Mouse (Mus musculus) stomach, embryonic 16.5 days (tissue): ENCODE data around the gene Nos1. TPM values are rescaled to one million over a fixed set of nuclear protein-coding genes. Genes with fewer than 3 reads are reported as not detected.
"Not testable (repeated sequence)": the region's sequence is repeated elsewhere in the genome, so short reads cannot be mapped to it uniquely, and the experiment has no call there.

Experiments used
- ATAC-seq: fragments of 200-750 bp; cut with Nextera tagmentation; 2 replicates; pipeline ENCODE4 v1.8.0; 2017; ENCODE audit warnings: moderate number of reproducible peaks, moderate TSS enrichment; ENCODE audit not compliant: insufficient read depth, low FRiP score
- H3K27ac ChIP-seq: fragments of 300-500 bp; sonication (generic); 2 replicates; pipeline ENCODE4 v1.5.1; 2014; ENCODE audit warnings: low read length
- H3K27me3 ChIP-seq: fragments of 300-500 bp; sonication (generic); 2 replicates; pipeline ENCODE4 v1.6.1; 2014; ENCODE audit warnings: low read length, control low read depth, mixed read lengths; ENCODE audit not compliant: control insufficient read depth, insufficient read depth
- H3K36me3 ChIP-seq: fragments of 300-500 bp; sonication (generic); 2 replicates; pipeline ENCODE4 v1.6.1; 2014; ENCODE audit warnings: low read length; ENCODE audit not compliant: control insufficient read depth, insufficient read depth
- H3K4me1 ChIP-seq: fragments of 300-500 bp; sonication (generic); 2 replicates; pipeline ENCODE4 v1.6.1; 2014; ENCODE audit warnings: low read length, control low read depth, mixed read lengths; ENCODE audit not compliant: control insufficient read depth, insufficient read depth
- H3K4me2 ChIP-seq: fragments of 300-500 bp; sonication (generic); 2 replicates; pipeline ENCODE4 v1.6.1; 2014; ENCODE audit warnings: low read depth, low read length, mixed read lengths
- H3K4me3 ChIP-seq: fragments of 300-500 bp; sonication (generic); replicated peaks from 2 replicates; pipeline ENCODE4 v1.5.1; 2014; ENCODE audit warnings: mild to moderate bottlenecking, low read length
- H3K9ac ChIP-seq: fragments of 300-500 bp; sonication (generic); 2 replicates; pipeline ENCODE4 v1.6.1; 2014; ENCODE audit warnings: low read length
- H3K9me3 ChIP-seq: fragments of 300-500 bp; sonication (generic); replicated peaks from 2 replicates; pipeline ENCODE4 v1.6.1; 2016; ENCODE audit warnings: low read length, control low read depth; ENCODE audit not compliant: control insufficient read depth
- WGBS: fragments of 180-500 bp; shearing (Covaris S2); extraction: QIAGEN DNeasy Blood & Tissue Kit; methylation state at CpG from one replicate; pipeline ENCODE4 v1.1.7; 2014; 5-methylcytosine and 5-hydroxymethylcytosine counted together
- polyA plus RNA-seq: library from polyadenylated mRNA; unstranded; fragments of >200 nt; fragmentation: Nextera tagmentation; extraction: Ambion mirVana; gene quantifications from 2 replicates; pipeline ENCODE4 v1.2.1, GENCODE M21; 2015

Gene Nos1
- polyA plus RNA-seq, 1 experiment from 2014 or later, result 2.1 TPM

- H3K4me2 ChIP-seq, result no peak overlapping the region
- WGBS, result 81% methylated on average over 9 of the region's 9 CpGs
- H3K9ac ChIP-seq, result no peak overlapping the region
- peaks cover 4% of the 10 kb centered on the region; the same call in 1 of the 2 replicates for H3K9me3 ChIP-seq
- H3K27me3 ChIP-seq, result no peaks in the 10 kb centered on the region
- no peak for ATAC-seq
- H3K27ac ChIP-seq, result no peak overlapping the region
- H3K36me3 ChIP-seq, result no peaks in the 10 kb centered on the region
- H3K4me1 ChIP-seq, result no peaks in the 10 kb centered on the region
- H3K4me3 ChIP-seq, result no peak overlapping the region
Measured at GRCm38 (mm10) chr5:117880916-117881555, 100.2 kb downstream of the Nos1 start.

- H3K4me2 ChIP-seq, H3K27ac ChIP-seq, H3K9me3 ChIP-seq, H3K9ac ChIP-seq, H3K36me3 ChIP-seq, H3K4me3 ChIP-seq, H3K4me1 ChIP-seq, H3K27me3 ChIP-seq, ATAC-seq: not testable (repeated sequence)
- 77% methylated on average over 1 of the region's 1 CpGs for WGBS
Measured at GRCm38 (mm10) chr5:117882411-117882810, 101.6 kb downstream of the Nos1 start.

DNA sequence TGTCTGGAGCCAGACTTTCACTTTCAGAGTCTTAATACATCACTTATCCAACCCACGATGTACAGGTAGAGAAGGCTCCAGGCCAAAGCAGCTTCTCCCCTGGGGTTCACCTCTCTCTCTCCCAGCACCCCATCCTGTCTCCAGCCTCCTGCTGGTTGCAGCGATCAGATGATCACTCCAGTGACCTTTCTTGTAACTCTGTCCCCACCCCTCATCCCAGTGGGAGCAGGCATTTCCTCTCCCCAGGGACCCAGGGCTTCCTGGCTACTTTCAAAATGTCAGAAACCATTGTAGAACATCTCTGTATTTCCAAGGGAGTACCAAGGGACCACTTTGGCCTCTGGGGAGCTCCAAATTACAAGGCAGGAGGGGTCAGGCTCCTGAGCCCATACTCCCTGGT lies 104.2 kb downstream of the Nos1 start:
- no peak overlapping the region for H3K4me3 ChIP-seq
- H3K4me2 ChIP-seq, result no peak overlapping the region
- H3K27me3 ChIP-seq, result no peaks in the 10 kb centered on the region
- no peak overlapping the region for H3K27ac ChIP-seq
- WGBS, result 50% methylated on average over 2 of the region's 2 CpGs
- no peaks in the 10 kb centered on the region; the same call in 1 of the 2 replicates for H3K4me1 ChIP-seq
- H3K36me3 ChIP-seq, result no peaks in the 10 kb centered on the region
- H3K9ac ChIP-seq, result no peak overlapping the region
- ATAC-seq, result no peak
- H3K9me3 ChIP-seq, result peaks cover 4% of the 10 kb centered on the region; the same call in 1 of the 2 replicates

DNA sequence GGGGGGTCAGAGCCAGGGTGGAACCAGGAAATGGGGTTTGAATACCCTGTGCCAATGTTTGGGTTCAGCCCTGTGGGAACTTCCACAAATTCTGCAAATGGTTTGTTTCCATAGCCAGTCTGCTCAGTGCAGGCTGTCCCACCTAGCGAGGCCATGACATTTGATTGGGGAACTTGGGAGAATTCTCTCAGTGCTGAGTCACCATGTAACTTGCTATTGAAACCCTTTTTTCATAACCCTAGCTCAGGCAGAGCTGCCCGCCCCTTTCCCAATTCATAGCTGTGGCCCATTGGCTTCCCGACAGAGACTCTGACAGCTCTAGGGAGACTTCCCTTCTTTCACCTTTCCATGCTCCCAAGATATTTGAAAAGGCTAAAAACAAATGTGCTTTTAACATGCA lies 107.3 kb downstream of the Nos1 start:
- no peak for ATAC-seq
- no peaks in the 10 kb centered on the region for H3K27me3 ChIP-seq
- no peak overlapping the region for H3K4me3 ChIP-seq
- no peak overlapping the region for H3K27ac ChIP-seq
- 61% methylated on average over 3 of the region's 3 CpGs for WGBS
- no peaks in the 10 kb centered on the region for H3K9me3 ChIP-seq
- H3K36me3 ChIP-seq, result no peaks in the 10 kb centered on the region
- H3K9ac ChIP-seq, result no peak overlapping the region
- no peaks in the 10 kb centered on the region; the same call in 1 of the 2 replicates for H3K4me1 ChIP-seq
- H3K4me2 ChIP-seq, result no peak overlapping the region

DNA sequence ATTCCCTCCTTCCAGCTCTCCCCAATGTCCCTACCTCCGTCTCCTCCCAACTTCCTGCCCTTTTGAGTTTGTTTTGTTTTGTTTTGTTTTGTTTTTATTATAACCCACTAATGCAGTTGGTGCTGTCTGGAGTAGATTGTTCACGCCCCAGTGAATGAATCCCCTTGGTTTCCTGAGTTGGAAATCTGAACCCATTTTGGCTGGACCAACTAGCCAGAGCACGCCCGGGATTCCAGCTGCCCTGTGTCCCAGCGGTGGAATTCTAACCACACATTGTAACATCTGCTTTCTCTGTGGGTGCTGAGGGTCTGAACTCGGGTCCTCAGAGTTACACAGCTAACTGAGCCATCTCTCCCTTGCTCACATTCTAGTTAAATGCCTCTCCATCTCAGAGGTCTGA lies 108.1 kb downstream of the Nos1 start:
- H3K4me1 ChIP-seq, result no peaks in the 10 kb centered on the region; the same call in 1 of the 2 replicates
- no peaks in the 10 kb centered on the region for H3K27me3 ChIP-seq
- no peak overlapping the region; the same call in 1 of the 2 replicates for H3K27ac ChIP-seq
- no peaks in the 10 kb centered on the region for H3K36me3 ChIP-seq
- no peak overlapping the region for H3K4me2 ChIP-seq
- no peak overlapping the region for H3K9ac ChIP-seq
- no peak overlapping the region for H3K4me3 ChIP-seq
- H3K9me3 ChIP-seq, result no peaks in the 10 kb centered on the region
- WGBS, result 41% methylated on average over 6 of the region's 6 CpGs
- no peak for ATAC-seq

DNA sequence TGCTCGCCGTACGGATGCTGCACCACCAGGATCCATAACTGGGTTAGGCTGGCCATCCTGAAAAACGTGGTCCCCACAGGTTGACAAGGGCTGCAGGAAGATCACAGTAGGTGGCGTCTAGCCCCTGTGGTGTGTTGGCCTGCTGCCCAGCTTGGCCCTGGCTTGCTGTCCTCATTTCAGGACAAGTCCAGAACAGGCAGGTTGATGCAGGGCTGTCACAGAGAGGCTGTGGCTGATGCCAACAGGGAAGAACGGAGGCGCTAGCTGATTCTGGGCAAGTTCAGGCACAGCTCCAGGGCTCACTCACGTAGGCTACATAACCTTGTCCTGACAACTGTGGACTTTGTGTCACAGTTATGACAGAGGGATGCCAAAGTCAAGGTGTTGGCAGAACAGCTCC lies 108.7 kb downstream of the Nos1 start:
- no peak overlapping the region for H3K4me3 ChIP-seq
- H3K27me3 ChIP-seq, result no peaks in the 10 kb centered on the region
- H3K27ac ChIP-seq, result no peak overlapping the region; the same call in 1 of the 2 replicates
- H3K4me2 ChIP-seq, result no peak overlapping the region
- H3K4me1 ChIP-seq, result no peaks in the 10 kb centered on the region; the same call in 1 of the 2 replicates
- H3K9me3 ChIP-seq, result no peaks in the 10 kb centered on the region
- WGBS, result 71% methylated on average over 8 of the region's 8 CpGs
- H3K36me3 ChIP-seq, result no peaks in the 10 kb centered on the region
- no peak for ATAC-seq
- no peak overlapping the region for H3K9ac ChIP-seq

DNA sequence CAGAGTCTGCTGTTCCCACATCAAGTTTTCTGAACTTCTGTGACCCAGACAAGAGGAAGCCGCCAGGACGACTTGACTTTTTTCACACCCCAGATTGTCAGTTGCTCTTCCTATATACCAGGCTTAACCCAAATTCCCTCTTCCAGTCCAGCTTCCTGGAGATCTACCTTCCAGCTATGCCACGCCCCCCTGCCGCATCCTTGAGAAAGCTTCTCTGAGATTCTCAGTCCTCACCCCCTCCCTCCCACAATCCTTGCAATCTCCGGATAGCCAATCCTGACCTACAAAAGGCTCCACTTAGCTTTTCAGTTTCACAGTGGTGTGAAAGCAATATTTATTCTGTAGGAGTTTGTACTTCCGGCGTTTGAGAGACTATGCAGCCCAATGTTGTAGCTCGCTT lies 110.0 kb downstream of the Nos1 start:
- H3K9me3 ChIP-seq, result no peaks in the 10 kb centered on the region
- WGBS, result 61% methylated on average over 8 of the region's 8 CpGs

DNA sequence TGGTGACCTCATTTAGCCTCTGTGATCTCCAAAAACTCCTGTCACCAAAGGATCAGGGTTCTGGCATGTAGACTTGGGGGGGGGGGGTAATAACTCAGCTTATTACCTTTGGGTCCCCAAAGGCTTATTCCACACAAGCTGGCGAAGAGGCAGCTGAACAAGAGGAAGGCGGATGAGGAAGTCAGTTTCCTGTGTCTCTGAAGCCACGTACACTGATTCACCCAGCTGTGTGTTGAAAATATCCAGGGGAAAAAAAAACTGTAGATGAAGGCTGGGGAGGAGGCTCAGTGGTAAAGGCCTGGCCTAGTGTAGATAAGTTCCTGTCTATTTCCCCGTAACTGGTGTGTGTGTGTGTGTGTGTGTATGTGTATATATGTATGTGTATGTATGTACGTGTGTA lies 110.7 kb downstream of the Nos1 start:
- H3K4me1 ChIP-seq, result no peaks in the 10 kb centered on the region; the same call in 1 of the 2 replicates
- H3K9ac ChIP-seq, result no peak overlapping the region
- no peaks in the 10 kb centered on the region for H3K36me3 ChIP-seq
- no peaks in the 10 kb centered on the region for H3K9me3 ChIP-seq
- no peak for ATAC-seq
- no peaks in the 10 kb centered on the region for H3K27me3 ChIP-seq
- H3K27ac ChIP-seq, result no peak overlapping the region
- no peak overlapping the region for H3K4me2 ChIP-seq
- 69% methylated on average over 5 of the region's 5 CpGs for WGBS
- H3K4me3 ChIP-seq, result no peak overlapping the region

More for the DNA sequence above, 110.0 kb downstream of the Nos1 start:
- H3K36me3 ChIP-seq, result no peaks in the 10 kb centered on the region
- H3K27me3 ChIP-seq, result no peaks in the 10 kb centered on the region
- H3K4me1 ChIP-seq, result no peaks in the 10 kb centered on the region; the same call in 1 of the 2 replicates
- H3K9ac ChIP-seq, result no peak overlapping the region
- ATAC-seq, result no peak
- no peak overlapping the region for H3K4me3 ChIP-seq
- no peak overlapping the region for H3K4me2 ChIP-seq
- no peak overlapping the region for H3K27ac ChIP-seq

- no peaks in the 10 kb centered on the region for H3K9me3 ChIP-seq
- H3K4me3 ChIP-seq, result no peak overlapping the region
- 83% methylated on average over 5 of the region's 5 CpGs for WGBS
- no peak overlapping the region for H3K4me2 ChIP-seq
- no peak for ATAC-seq
- H3K36me3 ChIP-seq, result no peaks in the 10 kb centered on the region
- H3K27ac ChIP-seq, result no peak overlapping the region
- H3K9ac ChIP-seq, result no peak overlapping the region
- no peaks in the 10 kb centered on the region; the same call in 1 of the 2 replicates for H3K4me1 ChIP-seq
- no peaks in the 10 kb centered on the region for H3K27me3 ChIP-seq
Measured at GRCm38 (mm10) chr5:117894050-117894449, 113.2 kb downstream of the Nos1 start.
